Mouse (Mus musculus) embryonic fibroblast, embryonic 13.5 days (primary cell): ENCODE measurements around the gene Zbtb7a.

Experiments
- CTCF ChIP-seq: IDR thresholded peaks from 2 replicates; pipeline ENCODE4 v1.5.1; 2011; ENCODE audit warnings: mild to moderate bottlenecking, control low read depth, low read length, moderate library complexity, borderline replicate concordance; ENCODE audit not compliant: insufficient read depth
- POLR2A ChIP-seq: IDR thresholded peaks from 2 replicates; pipeline ENCODE4 v1.6.1; 2011; ENCODE audit warnings: low read depth, mild to moderate bottlenecking, control low read depth, low read length, moderate library complexity

DNA sequence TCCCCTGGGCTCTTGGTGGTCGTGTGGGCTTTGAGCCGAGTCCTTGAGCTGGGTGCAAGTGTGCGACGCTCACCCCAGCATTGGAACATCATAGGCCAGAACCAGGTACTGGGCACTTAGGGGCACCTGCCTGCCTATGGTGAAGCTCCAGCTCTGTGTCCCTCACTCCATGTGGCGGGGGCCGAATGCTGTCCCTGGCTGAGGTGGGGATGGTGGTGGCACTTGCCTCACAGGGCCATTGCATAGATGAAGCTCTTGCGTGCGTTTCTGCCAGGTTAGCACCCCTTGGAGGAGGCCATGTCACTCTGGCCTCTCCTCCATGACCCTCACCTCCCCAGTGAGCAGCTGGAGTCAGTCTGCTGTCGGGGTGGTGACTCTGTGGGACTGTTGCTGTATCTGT lies 52.1 kb downstream of the Zbtb7a start:
- TF ChIP-seq CTCF (no peak), POLR2A (no peak)
